Mouse (Mus musculus): ENCODE measurements around the gene Nckap5.

DNA sequence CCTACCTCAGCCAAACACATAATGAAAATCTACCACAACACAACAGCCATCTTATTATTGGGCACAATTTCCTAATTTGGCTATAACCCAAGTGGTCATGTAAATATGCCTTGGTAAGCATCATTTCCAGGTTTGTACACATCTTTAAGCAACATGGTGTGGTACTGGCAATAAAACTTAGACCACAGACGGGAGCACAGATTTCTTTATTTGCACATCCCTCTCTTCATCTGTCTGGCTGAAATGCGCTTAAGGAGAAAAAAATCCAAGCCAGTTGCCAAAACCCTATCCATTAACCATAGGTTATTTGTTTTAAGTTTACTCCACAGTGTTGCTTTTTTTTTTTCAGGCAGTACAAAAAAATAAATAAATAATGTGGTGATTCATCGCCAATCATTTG, 842.8 kb downstream of the Nckap5 start:
- TF ChIP-seq ZNF384 (IDR thresholded peaks at IDR 0.05; ENCODE audit: low read depth, low read length) (no peak), ZC3H11A (IDR thresholded peaks at IDR 0.05; ENCODE audit: borderline replicate concordance, low read depth, low read length) (no peak), CHD2 (IDR thresholded peaks at IDR 0.05; ENCODE audit: low read depth, low read length) (no peak)

Measured in ES-E14 (cell line).